Mouse (Mus musculus): Measurements from ENCODE around the gene Col4a5. TPM values are rescaled to one million over a fixed set of nuclear protein-coding genes. Genes with fewer than 3 reads are reported as not detected.

Gene Col4a5
- 7.2 TPM for polyA plus RNA-seq (2014; fragmentation: Illumina TruSeq; extraction: RNeasy Lipid Tissue Mini Kit (QIAGEN cat#74804); ENCODE audit: low replicate concordance)

GRCm38 (mm10) chrX:141475110-141475509 is at the start of gene Col4a5:
TSS of gene Col4a5 (plus strand) at chrX:141475385.

GRCm38 (mm10) chrX:141473470-141474302 is 1.5 kb upstream of the Col4a5 start, which contains the start of gene Col4a6:
TSS of gene Col4a6 (minus strand) at chrX:141474076.

GRCm38 (mm10) chrX:141724937-141725918 is 250.0 kb downstream of the Col4a5 start, which contains the start of gene Irs4:
TSS of gene Irs4 (minus strand) at chrX:141725263.

Other genes starting within 250 kb of the Col4a5 start
- gene Col4a6, start 1.3 kb upstream of the Col4a5 start, polyA plus RNA-seq (2014; fragmentation: Illumina TruSeq; extraction: RNeasy Lipid Tissue Mini Kit (QIAGEN cat#74804); ENCODE audit: low replicate concordance) = 0.74 TPM
- gene Irs4, start 249.9 kb downstream of the Col4a5 start, polyA plus RNA-seq (2014; fragmentation: Illumina TruSeq; extraction: RNeasy Lipid Tissue Mini Kit (QIAGEN cat#74804); ENCODE audit: low replicate concordance) = 0.11 TPM